In genomic region chr13:111574196-111574595, GRCm38 (mm10) we compare ENCODE assay signal across 13 mouse cellular contexts. TPM values are rescaled to one million over a fixed set of nuclear protein-coding genes. Genes with fewer than 3 reads are reported as not detected.
DNase-seq lines count a peak whose midpoint lies in the region; ATAC-seq and TF ChIP-seq lines count a peak whose summit lies in the region.
"Had no signal": no experiment of that assay in that cellular context is flagged by ENCODE, and none has a peak within 500 bp of the region (broad histone marks: within the 10 kb centered on the region; RNA-seq: fewer than 3 reads in every experiment).

No protein-coding gene starts in this region.

- ATAC-seq in neutrophil, adult 5-6 weeks (ENCODE audit: extremely low read depth, insufficient number of reproducible peaks, low FRiP score, poor library complexity, severe bottlenecking) = 0 out of 2 replicates have a peak, but pooled peaks have one; percentile 26

- H3K36me3 ChIP-seq in kidney, adult 2 months (ENCODE audit: control insufficient read depth, insufficient read depth, low read length) = no peaks in the 10 kb centered on the region

- peak; percentile 57 for TF ChIP-seq CTCF in kidney, adult 2 months (conservative IDR thresholded peaks at IDR 0.05; ENCODE audit: insufficient read depth, insufficient read length, low read depth, low read length)

- WGBS in kidney, adult 2 months = 36% methylated on average over 4 of the region's 4 CpGs

- no peaks in the 10 kb centered on the region; the same call in 1 of the 2 replicates for H3K27me3 ChIP-seq in kidney, adult 2 months (replicated peaks; ENCODE audit: control insufficient read depth, insufficient read depth, low read length)

- no peak overlapping the region for H3K4me3 ChIP-seq in kidney, adult 2 months (ENCODE audit: insufficient read depth, low read depth, low read length)

- no peak overlapping the region for H3K27ac ChIP-seq in kidney, adult 2 months (ENCODE audit: insufficient read depth, low read depth, low read length)

- peak; percentile 24 for DNase-seq in adrenal gland, postnatal 14 days
- DNase-seq in adrenal gland, adult 18-20 months (ENCODE audit: low spot score in 2 of 2) = no peak
- no peak for DNase-seq in kidney, adult 2 months
- DNase-seq in kidney, adult 18-20 months = no peak
- peak; percentile 5 for DNase-seq in ovary, postnatal 14 days (ENCODE audit: low spot score)
- no peak for DNase-seq in ovary, postnatal 36 days (ENCODE audit: low spot score)
- DNase-seq in spleen, postnatal 36 days (ENCODE audit: low spot score in 2 of 2) = no peak
- DNase-seq: heart, postnatal 36 days; left cerebral cortex, postnatal 4 days had no signal

- no peak for TF ChIP-seq POLR2A in kidney, adult 2 months (IDR thresholded peaks at IDR 0.05; ENCODE audit: low read depth, low read length)

- H3K4me1 ChIP-seq in kidney, adult 2 months (ENCODE audit: control insufficient read depth, insufficient read depth, low read length) = no peaks in the 10 kb centered on the region

RNA-seq across cellular contexts. Expression of gene Gm10198, which starts 18.4 kb away (rescaled TPM):
- not detected in 2 replicates for total RNA-seq in adrenal gland, postnatal 14 days (2021)
- total RNA-seq in adrenal gland, adult 18-20 months (2021) = not detected
- not detected in 2 replicates for polyA plus RNA-seq in kidney, adult 2 months (2012; rRNA removed)
- total RNA-seq in neutrophil, adult 5-6 weeks (2017) = not detected in 2 replicates
- total RNA-seq: heart, postnatal 36 days; left cerebral cortex, postnatal 4 days; monocyte, adult 5-6 weeks had no signal
- polyA plus RNA-seq: C2C12; stomach, embryonic 14.5 days had no signal

RNA-seq across cellular contexts. Expression of gene Gm49496, which starts 24.4 kb away (rescaled TPM):
- not detected in 2 replicates for total RNA-seq in adrenal gland, postnatal 14 days (2021)
- total RNA-seq in adrenal gland, adult 18-20 months (2021) = not detected
- not detected in 2 replicates for polyA plus RNA-seq in kidney, adult 2 months (2012; rRNA removed)
- not detected in 2 replicates for total RNA-seq in neutrophil, adult 5-6 weeks (2017)
- total RNA-seq: heart, postnatal 36 days; left cerebral cortex, postnatal 4 days; monocyte, adult 5-6 weeks had no signal
- polyA plus RNA-seq: C2C12; stomach, embryonic 14.5 days had no signal

Comparison
In these comparisons a context has a peak if more than half of its experiments do, and no peak if none do; other contexts are left out.
1. DNase-seq: peak in adrenal gland, postnatal 14 days (single experiment) and ovary, postnatal 14 days (single experiment); none in adrenal gland, adult 18-20 months (0 of 2), kidney, adult 2 months (single experiment), kidney, adult 18-20 months (single experiment), ovary, postnatal 36 days (single experiment) and spleen, postnatal 36 days (0 of 2).